Mouse (Mus musculus): ENCODE data around the gene Map2k5. TPM values are rescaled to one million over a fixed set of nuclear protein-coding genes. Genes with fewer than 3 reads are reported as not detected.

Gene Map2k5
- polyA plus RNA-seq, 1 experiment from 2014 or later = 32.5 TPM

DNA sequence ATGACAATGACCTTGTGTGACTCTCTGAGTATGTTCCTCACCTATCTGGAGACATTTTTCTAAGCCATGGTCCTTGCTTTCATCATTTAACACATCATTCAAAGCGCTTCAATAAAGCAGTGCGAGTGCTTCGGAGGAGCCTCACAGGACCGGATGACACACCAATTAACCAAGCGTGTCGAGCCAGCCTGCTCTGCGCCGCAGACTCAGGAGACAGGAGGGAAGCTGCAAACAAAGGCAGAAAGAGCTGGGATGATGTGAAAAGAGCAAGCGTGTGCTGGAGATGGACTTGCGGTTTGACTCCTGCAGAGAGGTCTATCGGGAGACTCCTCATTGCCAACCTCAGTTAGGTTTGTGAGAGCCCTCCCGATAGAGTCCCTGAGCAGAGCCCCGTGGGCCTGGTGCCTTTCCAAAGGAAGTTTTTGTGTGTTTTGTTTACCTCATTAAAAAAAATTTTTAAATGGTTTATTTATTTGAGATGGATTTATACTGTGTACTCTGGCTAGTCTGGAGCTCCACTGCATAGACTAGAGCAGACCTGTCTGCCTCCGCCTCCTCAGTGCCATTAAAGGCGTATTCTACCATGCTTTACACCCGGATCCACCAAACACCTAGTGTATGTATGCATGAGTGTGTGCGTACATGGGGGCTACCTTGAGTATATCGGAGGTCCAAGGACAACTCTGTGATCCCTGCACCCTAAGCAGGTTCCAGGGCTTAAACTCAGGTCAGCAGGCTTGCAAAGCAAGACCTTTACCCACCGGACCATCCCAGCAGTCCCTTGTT, 126.7 kb downstream of the Map2k5 start:
- Histone ChIP-seq H3K4me3 (no peak overlapping the region), H3K27me3 (no peaks in the 10 kb centered on the region), H3K9ac (no peak overlapping the region), H3K4me2 (no peak overlapping the region), H3K9me3 (no peaks in the 10 kb centered on the region), H3K4me1 (no peaks in the 10 kb centered on the region), H3K36me3 (peaks cover 7% of the 10 kb centered on the region; the same call in 1 of the 2 replicates), H3K27ac (no peak overlapping the region)
- no peak for ATAC-seq (ENCODE audit: borderline replicate concordance, extremely low read depth, low FRiP score, low TSS enrichment)
- 64% methylated on average over 19 of the region's 19 CpGs for WGBS

DNA sequence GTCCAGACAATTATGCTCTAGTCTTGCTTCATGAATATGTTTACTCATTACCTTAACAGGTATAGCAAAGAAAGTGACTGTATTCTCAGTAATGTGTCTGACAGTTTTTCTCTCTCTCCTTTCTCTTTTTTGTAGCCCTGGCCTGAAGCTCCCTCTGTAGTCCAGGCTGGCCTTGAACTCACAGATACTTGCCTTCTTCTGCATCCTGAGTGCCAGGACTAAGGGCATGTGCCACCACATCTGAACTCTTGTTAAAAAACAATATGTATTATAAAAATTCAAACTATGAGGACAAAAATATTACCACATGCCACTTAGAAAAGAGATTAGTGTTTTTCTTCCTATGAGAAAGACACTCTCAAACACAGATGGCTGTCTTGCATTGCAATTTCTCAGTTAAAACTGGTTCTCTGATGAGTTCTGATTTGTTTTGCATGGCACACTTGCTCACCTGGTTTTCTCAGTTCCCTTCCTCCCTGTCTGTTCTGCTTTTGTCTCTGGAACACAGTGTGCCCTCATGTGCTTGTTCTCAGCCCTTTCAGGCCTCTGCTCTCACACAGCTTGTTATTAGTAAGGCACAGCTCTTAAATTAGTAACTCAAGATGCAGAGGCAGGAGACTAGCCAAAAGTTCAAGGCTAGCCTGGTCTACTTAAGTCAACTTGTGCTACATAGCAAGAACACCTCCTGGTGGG, 129.5 kb downstream of the Map2k5 start:
- no peaks in the 10 kb centered on the region for H3K27me3 ChIP-seq
- H3K4me3 ChIP-seq = no peak overlapping the region
- H3K9me3 ChIP-seq = no peaks in the 10 kb centered on the region
- no peak overlapping the region for H3K9ac ChIP-seq
- ATAC-seq (ENCODE audit: borderline replicate concordance, extremely low read depth, low FRiP score, low TSS enrichment) = no peak
- H3K36me3 ChIP-seq = no peaks in the 10 kb centered on the region; the same call in 1 of the 2 replicates
- no peak overlapping the region for H3K27ac ChIP-seq
- no peaks in the 10 kb centered on the region for H3K4me1 ChIP-seq
- H3K4me2 ChIP-seq = no peak overlapping the region

DNA sequence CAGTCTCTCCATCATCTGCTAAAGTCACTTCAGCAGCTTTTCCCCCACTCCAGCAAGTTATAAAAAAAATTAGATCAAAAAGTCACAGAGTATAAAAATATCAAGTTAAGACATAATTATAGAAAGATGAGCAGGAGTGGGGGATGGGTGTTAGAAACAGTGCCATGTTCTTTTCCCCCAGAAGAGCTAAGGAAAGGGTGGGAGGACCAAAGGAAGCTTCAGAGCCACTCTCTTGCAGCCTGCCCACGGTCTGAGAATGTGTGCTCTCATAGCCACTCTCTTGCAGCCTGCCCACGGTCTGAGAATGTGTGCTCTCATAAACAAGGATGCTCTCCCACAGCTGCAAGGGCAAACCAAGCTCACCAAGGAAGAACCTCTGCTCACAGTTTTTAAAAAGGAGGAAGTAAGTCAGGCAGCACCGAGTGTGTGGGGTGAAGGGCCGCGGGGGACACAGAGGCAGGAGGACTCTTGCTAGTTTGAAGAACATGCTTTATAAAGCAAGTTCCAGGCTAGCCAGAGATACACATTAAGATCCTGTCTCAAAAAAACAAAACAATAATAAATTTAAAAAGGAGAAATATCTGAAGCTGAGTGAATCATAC, 131.0 kb downstream of the Map2k5 start:
- 48% methylated on average over 5 of the region's 5 CpGs for WGBS
- no peaks in the 10 kb centered on the region for H3K4me1 ChIP-seq
- no peak overlapping the region for H3K27ac ChIP-seq
- H3K27me3 ChIP-seq = no peaks in the 10 kb centered on the region
- no peak overlapping the region for H3K4me3 ChIP-seq
- H3K36me3 ChIP-seq = no peaks in the 10 kb centered on the region; the same call in 1 of the 2 replicates
- no peak for ATAC-seq (ENCODE audit: borderline replicate concordance, extremely low read depth, low FRiP score, low TSS enrichment)
- no peak overlapping the region for H3K9ac ChIP-seq
- no peak overlapping the region for H3K4me2 ChIP-seq
- no peaks in the 10 kb centered on the region for H3K9me3 ChIP-seq

DNA sequence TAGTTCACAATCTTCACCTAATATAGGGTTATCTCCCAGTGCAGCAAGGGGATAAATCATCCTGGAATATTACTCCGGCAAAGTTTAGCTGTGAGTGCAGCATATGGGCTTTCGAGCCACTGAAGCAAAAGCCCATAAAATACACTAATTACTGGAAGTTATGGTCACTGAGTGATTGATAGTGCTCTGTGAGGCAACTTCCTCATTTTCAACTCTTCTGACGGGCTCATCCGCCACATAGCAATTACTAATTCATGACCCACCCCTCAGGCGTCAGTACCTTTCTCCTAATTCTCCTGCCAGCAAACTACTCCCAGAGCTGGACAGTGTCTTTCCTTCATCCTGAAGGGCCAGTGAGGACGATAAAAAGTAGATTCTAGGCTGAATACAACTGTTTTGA, 135.7 kb downstream of the Map2k5 start:
- Histone ChIP-seq H3K4me3 (no peak overlapping the region), H3K9me3 (no peaks in the 10 kb centered on the region), H3K4me2 (no peak overlapping the region), H3K36me3 (no peaks in the 10 kb centered on the region), H3K9ac (no peak overlapping the region), H3K27me3 (no peaks in the 10 kb centered on the region), H3K4me1 (no peaks in the 10 kb centered on the region), H3K27ac (no peak overlapping the region)
- WGBS = 66% methylated on average over 6 of the region's 6 CpGs
- no peak for ATAC-seq (ENCODE audit: borderline replicate concordance, extremely low read depth, low FRiP score, low TSS enrichment)

DNA sequence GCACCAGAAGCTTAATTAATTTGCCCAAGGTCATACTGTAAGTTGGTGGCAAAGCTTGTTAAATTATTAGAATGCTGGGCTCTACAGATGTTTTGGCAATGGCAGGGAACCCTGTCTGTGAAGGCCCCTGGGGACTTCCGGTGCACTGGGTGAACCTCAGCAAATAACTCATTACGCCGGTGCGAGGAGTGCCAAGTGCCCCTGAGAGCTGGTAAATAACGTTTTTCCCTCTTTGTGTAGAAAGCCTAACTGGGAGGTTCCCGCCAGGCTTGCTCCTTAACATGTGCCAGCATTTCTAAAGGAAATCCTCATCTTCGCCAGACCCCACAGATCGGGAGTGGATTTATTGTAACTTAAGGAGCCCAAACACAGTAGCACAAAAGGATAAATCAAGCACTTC, 136.5 kb downstream of the Map2k5 start:
- Histone ChIP-seq H3K4me3 (no peak overlapping the region), H3K9me3 (no peaks in the 10 kb centered on the region), H3K27ac (no peak overlapping the region), H3K4me1 (no peaks in the 10 kb centered on the region), H3K9ac (no peak overlapping the region), H3K27me3 (no peaks in the 10 kb centered on the region), H3K4me2 (no peak overlapping the region), H3K36me3 (no peaks in the 10 kb centered on the region)
- ATAC-seq (ENCODE audit: borderline replicate concordance, extremely low read depth, low FRiP score, low TSS enrichment) = no peak
- WGBS = 63% methylated on average over 8 of the region's 8 CpGs

DNA sequence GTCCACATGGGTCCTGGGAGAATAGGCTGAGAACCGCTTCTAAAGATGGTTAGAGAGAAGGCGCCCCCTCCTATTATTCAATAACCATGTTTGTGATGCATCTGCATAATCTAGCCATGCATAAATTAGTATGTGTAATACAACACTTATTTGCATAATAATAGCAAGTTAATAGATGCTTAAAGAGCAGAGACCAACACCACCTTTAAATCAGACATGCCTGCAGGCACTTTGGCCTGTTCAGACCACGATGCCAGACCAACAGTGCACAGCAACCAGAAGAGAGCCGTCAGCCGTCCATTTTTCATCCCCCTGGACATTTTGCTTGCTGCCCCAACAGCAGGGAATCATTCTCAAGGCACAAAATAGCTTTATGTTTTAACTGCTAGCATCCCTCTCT, 143.3 kb downstream of the Map2k5 start:
- H3K27ac ChIP-seq = no peak overlapping the region
- no peak overlapping the region for H3K4me3 ChIP-seq
- H3K27me3 ChIP-seq = no peaks in the 10 kb centered on the region
- no peak overlapping the region for H3K4me2 ChIP-seq
- no peaks in the 10 kb centered on the region for H3K9me3 ChIP-seq
- 78% methylated on average over 5 of the region's 5 CpGs for WGBS
- no peaks in the 10 kb centered on the region for H3K36me3 ChIP-seq
- H3K9ac ChIP-seq = no peak overlapping the region
- ATAC-seq (ENCODE audit: borderline replicate concordance, extremely low read depth, low FRiP score, low TSS enrichment) = no peak
- H3K4me1 ChIP-seq = no peaks in the 10 kb centered on the region

DNA sequence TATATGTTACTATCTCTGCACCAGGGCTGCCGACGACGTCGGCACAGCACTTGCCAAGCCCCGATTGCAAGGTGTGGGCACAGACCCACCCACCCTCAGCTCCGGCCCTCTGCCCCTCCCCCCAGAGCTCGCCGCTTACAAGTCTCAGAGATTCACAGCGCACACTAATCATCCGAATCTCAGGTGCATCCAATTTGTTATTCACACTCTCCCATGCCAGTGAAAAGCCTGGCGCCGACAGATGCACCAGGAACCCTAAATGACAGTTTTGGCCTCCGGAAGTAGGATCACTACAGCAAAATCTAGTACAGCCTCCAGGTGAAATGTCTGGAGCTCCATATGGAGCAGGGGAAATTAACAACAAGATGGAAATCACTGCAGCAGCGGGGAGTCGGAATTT, 147.4 kb downstream of the Map2k5 start:
- Histone ChIP-seq H3K27me3 (no peaks in the 10 kb centered on the region), H3K4me3 (no peak overlapping the region), H3K9ac (no peak overlapping the region), H3K4me2 (no peak overlapping the region), H3K36me3 (no peaks in the 10 kb centered on the region), H3K27ac (no peak overlapping the region), H3K9me3 (no peaks in the 10 kb centered on the region), H3K4me1 (no peaks in the 10 kb centered on the region)
- no peak for ATAC-seq (ENCODE audit: borderline replicate concordance, extremely low read depth, low FRiP score, low TSS enrichment)
- 46% methylated on average over 15 of the region's 15 CpGs for WGBS

DNA sequence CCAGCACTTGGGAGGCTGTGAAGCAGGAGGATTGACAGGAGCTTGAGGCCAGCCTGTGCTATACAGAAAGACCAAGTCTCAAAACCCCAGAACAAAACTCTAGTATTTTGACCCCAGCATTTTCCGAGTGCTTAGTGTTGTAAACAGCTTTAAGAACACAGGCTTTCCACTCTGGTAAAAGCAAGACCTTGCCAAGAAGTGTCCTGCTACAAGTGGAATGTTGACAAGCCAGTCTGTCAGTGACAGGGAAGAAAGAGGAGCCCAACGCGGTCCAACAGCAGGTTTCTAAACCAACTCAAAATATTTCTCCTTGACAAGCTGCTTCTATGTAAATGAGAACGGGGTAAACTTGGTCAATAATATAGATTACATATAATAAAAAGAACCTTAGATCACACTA, 148.6 kb downstream of the Map2k5 start:
- no peak for ATAC-seq (ENCODE audit: borderline replicate concordance, extremely low read depth, low FRiP score, low TSS enrichment)
- Histone ChIP-seq H3K4me2 (no peak overlapping the region), H3K27me3 (no peaks in the 10 kb centered on the region), H3K4me3 (no peak overlapping the region), H3K9me3 (no peaks in the 10 kb centered on the region), H3K27ac (no peak overlapping the region), H3K4me1 (no peaks in the 10 kb centered on the region), H3K36me3 (no peaks in the 10 kb centered on the region), H3K9ac (no peak overlapping the region)
- WGBS = 31% methylated on average over 4 of the region's 4 CpGs

DNA sequence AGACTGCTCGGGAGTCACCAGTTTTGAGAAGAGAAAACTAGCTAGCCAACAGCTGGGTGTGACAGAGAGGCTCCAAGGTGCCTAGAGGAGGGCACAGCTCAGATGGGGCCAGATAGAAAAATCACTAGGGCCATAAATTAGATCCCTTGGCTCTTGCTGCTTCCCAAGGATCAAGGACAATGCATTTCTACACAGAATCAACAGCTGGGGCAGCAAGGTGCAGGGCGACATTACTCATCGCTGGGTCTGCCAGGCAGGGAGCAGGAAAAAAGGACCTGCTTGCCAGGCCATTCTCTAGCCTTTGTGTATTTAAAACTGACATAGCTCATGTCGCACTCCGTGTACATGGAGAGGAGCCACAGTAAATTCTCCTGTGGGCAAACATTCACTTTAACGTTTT, 155.5 kb downstream of the Map2k5 start:
- H3K9ac ChIP-seq = no peak overlapping the region
- H3K27ac ChIP-seq = no peak overlapping the region
- WGBS = 36% methylated on average over 6 of the region's 6 CpGs
- H3K36me3 ChIP-seq = no peaks in the 10 kb centered on the region
- H3K4me3 ChIP-seq = no peak overlapping the region
- H3K4me1 ChIP-seq = no peaks in the 10 kb centered on the region
- H3K4me2 ChIP-seq = no peak overlapping the region
- H3K27me3 ChIP-seq = no peaks in the 10 kb centered on the region
- no peak for ATAC-seq (ENCODE audit: borderline replicate concordance, extremely low read depth, low FRiP score, low TSS enrichment)
- H3K9me3 ChIP-seq = no peaks in the 10 kb centered on the region

DNA sequence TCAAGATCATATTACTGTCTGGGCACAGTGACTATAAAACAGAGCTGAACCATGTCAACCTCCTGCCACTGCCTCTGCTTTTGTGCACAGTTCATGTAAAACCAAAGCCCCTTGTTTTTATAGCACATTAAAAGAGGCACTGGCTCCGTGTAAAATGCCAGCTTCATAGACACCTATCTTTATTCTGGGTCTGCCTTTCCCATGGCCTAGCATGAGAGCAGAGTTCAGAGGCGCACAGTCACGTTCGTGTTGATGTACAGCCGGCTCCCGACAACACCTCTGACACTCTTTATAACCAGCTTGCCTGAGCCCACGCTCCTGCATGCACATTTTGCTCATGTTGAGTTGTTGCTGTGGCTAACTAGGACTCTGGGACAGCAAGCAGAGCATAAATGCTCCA, 157.9 kb downstream of the Map2k5 start:
- H3K36me3 ChIP-seq = no peaks in the 10 kb centered on the region
- no peak overlapping the region for H3K27ac ChIP-seq
- no peak overlapping the region for H3K9ac ChIP-seq
- H3K4me1 ChIP-seq = no peaks in the 10 kb centered on the region
- no peaks in the 10 kb centered on the region for H3K27me3 ChIP-seq
- no peak overlapping the region for H3K4me2 ChIP-seq
- no peaks in the 10 kb centered on the region for H3K9me3 ChIP-seq
- H3K4me3 ChIP-seq = no peak overlapping the region
- ATAC-seq (ENCODE audit: borderline replicate concordance, extremely low read depth, low FRiP score, low TSS enrichment) = no peak
- 70% methylated on average over 7 of the region's 7 CpGs for WGBS

DNA sequence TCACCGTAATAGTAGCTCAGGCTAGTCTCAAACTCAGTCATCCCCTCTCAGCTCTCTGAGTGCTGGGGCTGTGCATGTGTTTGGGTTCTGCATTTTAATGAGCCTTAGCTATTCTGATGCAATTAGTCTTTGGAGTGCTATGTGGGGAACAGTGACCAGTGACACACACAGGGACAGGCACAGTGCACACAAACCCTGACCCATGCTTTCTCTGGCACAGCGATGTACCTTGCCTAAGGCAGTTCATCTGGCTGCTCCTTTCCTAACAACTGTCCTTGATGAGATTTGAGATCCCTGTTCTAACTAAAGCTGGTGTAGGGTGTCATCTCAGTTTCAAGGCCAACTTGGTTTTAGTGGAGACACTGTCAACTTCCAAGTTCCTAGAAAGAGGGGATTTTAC, 162.7 kb downstream of the Map2k5 start:
- Histone ChIP-seq H3K9me3 (no peaks in the 10 kb centered on the region), H3K27me3 (no peaks in the 10 kb centered on the region), H3K36me3 (no peaks in the 10 kb centered on the region; the same call in 1 of the 2 replicates), H3K27ac (no peak overlapping the region), H3K9ac (no peak overlapping the region), H3K4me3 (no peak overlapping the region), H3K4me2 (no peak overlapping the region), H3K4me1 (no peaks in the 10 kb centered on the region)
- ATAC-seq (ENCODE audit: borderline replicate concordance, extremely low read depth, low FRiP score, low TSS enrichment) = no peak
- WGBS = 90% methylated on average over 2 of the region's 2 CpGs

DNA sequence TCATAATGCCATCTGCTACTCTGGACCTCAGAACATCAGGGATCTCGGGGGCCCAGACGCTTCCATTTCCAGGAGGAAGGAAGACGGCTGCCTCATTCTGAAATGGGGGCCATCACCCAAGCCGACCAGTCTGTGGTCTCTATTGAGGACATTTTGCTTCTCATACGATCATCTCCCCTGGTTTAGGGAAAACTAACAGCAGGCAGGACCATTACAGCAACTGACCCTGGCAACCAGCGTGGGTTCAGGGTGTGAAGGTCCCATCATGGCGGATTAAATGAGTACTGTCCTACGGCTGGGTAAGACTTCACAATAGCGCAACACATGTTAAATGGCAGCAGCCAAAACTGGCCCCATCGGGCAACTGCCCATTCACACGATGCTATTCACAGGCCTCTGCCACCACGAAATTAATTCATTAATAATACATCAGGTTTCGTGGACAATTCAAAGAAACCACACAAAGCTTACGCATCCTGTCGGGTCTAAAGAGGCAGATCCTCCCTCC, 170.9 kb downstream of the Map2k5 start:
- 91% methylated on average over 15 of the region's 15 CpGs for WGBS

More for the DNA sequence above, 170.9 kb downstream of the Map2k5 start:
- Histone ChIP-seq H3K4me3 (no peak overlapping the region), H3K4me2 (no peak overlapping the region), H3K27me3 (no peaks in the 10 kb centered on the region), H3K9me3 (no peaks in the 10 kb centered on the region), H3K36me3 (no peaks in the 10 kb centered on the region), H3K9ac (no peak overlapping the region), H3K27ac (no peak overlapping the region), H3K4me1 (no peaks in the 10 kb centered on the region)
- no peak for ATAC-seq (ENCODE audit: borderline replicate concordance, extremely low read depth, low FRiP score, low TSS enrichment)

All from lung, embryonic 15.5 days (tissue).